Mouse (Mus musculus) lung, postnatal 4 days (tissue): ENCODE measurements around the gene Fuca1.

Source experiments
- DNase-seq, 2 experiments: peaks; one replicate each; pipeline ENCODE4 v3.0.0; 2021

Fuca1 gene

GRCm38 (mm10) chr4:135920304-135921241, at the start of gene Fuca1:
Fuca1 (plus strand) TSS chr4:135920735.
- DNase-seq = peak; percentile 96 to 98

GRCm38 (mm10) chr4:135872015-135872414, 48.5 kb upstream of the Fuca1 start:
- DNase-seq = no peak

- DNase-seq = no peak
Measured at GRCm38 (mm10) chr4:135872589-135873391, 47.7 kb upstream of the Fuca1 start.

GRCm38 (mm10) chr4:135873526-135874202, 46.9 kb upstream of the Fuca1 start, which contains the start of gene Pnrc2:
Pnrc2 (minus strand) TSS chr4:135873850.
- DNase-seq = peak; percentile 92 to 96

GRCm38 (mm10) chr4:135874564-135875535, 45.7 kb upstream of the Fuca1 start:
- DNase-seq = no peak

GRCm38 (mm10) chr4:135875546-135875945, 45.0 kb upstream of the Fuca1 start:
- no peak for DNase-seq

GRCm38 (mm10) chr4:135875991-135876582, 44.4 kb upstream of the Fuca1 start:
- DNase-seq = peak; percentile 77 to 78

GRCm38 (mm10) chr4:135876583-135877020, 43.9 kb upstream of the Fuca1 start:
- DNase-seq = peak; percentile 84 to 89

GRCm38 (mm10) chr4:135877742-135878141, 42.8 kb upstream of the Fuca1 start:
- DNase-seq = no peak

GRCm38 (mm10) chr4:135879021-135879420, 41.5 kb upstream of the Fuca1 start:
- no peak for DNase-seq

GRCm38 (mm10) chr4:135880018-135880417, 40.5 kb upstream of the Fuca1 start:
- no peak for DNase-seq

GRCm38 (mm10) chr4:135880576-135880975, 40.0 kb upstream of the Fuca1 start:
- no peak for DNase-seq

GRCm38 (mm10) chr4:135882023-135882422, 38.5 kb upstream of the Fuca1 start:
- no peak for DNase-seq

- DNase-seq = peak in 1 of 2 experiments; percentile 28
Measured at GRCm38 (mm10) chr4:135883401-135883851, 37.1 kb upstream of the Fuca1 start.

GRCm38 (mm10) chr4:135883881-135884516, 36.5 kb upstream of the Fuca1 start:
- DNase-seq = no peak

GRCm38 (mm10) chr4:135884531-135884930, 36.0 kb upstream of the Fuca1 start:
- DNase-seq = no peak

- DNase-seq = no peak
Measured at GRCm38 (mm10) chr4:135885676-135886075, 34.9 kb upstream of the Fuca1 start.

GRCm38 (mm10) chr4:135886184-135886583, 34.4 kb upstream of the Fuca1 start:
- DNase-seq = no peak

- peak in 1 of 2 experiments; percentile 16 for DNase-seq
Measured at GRCm38 (mm10) chr4:135888448-135889057, 32.0 kb upstream of the Fuca1 start.
